Mouse (Mus musculus): ENCODE measurements around the gene Ugt1a6a.

- TF ChIP-seq POLR2A (IDR thresholded peaks at IDR 0.05; ENCODE audit: low read depth, low read length) = no peak
- no peak for TF ChIP-seq CTCF (conservative IDR thresholded peaks at IDR 0.05; ENCODE audit: insufficient read depth, insufficient read length, low read depth, low read length)
Observed at GRCm38 (mm10) chr1:88186325-88186935, 51.8 kb downstream of the Ugt1a6a start.

All from kidney, adult 2 months (tissue).